Mouse (Mus musculus) frontal cortex, postnatal 10 days (tissue): Measurements from ENCODE around the gene Ofcc1.

Experiments used
- DNase-seq, 2 experiments: peaks; one replicate each; pipeline ENCODE4 v3.0.0; 2022; ENCODE audit warnings: low spot score in 2 of 2, mixed read lengths in 1 of 2

The Ofcc1 gene

DNA sequence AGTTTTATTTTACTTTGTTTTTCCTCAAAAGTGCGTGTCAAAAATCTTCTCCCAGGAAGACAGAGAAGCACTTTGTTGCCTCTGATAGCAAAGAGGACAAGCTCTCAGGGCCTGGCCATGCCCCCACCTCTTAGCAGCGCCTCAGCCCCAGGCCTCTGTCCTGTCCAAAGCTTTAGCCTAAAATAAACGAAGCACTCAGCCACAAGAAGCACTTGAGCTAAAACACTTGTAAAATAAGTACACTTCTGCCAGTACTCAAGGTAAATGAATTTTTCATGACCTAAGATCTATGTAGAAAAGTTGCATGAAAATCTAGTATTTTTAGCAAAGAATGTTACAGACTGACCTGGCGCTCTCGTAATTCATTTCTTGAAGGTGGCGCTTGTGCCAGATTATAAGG lies 117.4 kb downstream of the Ofcc1 start:
- DNase-seq: no peak

DNA sequence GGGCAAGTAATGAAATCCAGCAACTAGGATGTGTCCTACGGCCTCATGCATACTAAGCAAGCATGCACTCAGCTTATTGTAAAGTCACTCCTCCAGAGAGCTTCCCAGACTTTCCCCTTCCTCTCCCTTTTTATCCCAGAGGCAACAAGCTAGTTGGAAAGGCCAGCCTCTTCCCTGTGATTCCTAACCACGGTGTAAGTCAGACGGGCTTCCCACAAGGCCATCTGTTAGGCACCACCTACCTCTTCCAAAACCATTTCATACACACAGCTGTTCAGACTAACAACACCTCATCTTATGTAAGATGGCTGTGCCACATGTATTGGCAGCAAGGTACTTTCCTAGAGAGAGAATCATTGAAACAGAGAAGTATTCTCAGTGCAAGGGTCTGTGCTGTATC lies 124.9 kb downstream of the Ofcc1 start:
- DNase-seq: no peak

DNA sequence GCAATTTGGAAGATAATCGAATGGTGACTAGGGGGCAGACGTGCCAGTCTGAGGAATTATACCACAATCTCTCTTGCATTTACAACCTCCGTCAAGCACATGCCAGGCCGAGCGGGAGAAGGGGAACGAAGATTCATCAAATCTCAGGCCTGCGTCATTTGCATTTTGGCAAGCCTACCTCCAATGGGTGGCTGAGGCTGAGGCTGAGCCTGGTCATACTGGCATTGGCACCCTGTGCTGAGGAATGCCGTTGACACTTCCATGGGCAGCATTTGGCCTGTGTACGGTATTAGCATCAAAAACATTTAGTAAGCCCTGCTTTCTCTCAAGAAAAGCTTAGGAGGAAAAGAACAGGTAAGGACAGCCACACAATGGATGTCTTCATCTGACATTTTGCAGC lies 152.9 kb downstream of the Ofcc1 start:
- no peak for DNase-seq

DNA sequence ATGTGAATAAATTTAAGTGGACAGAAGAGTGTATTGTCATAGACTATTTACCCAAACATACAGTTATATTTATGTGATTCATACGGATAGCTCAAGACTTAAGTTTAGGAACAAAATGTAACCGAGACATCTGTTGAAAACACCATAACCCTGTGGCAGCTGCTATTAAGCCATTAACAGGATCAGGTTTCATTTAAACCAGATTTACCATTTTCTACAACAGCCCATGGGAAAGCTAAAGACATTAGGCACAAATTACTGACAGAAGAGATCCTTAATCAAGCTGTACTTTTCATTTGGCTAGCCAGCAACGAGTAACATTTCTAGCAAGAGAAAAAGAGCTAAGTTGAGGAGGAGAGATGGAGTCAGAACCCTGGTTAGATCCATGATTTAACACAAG lies 179.5 kb downstream of the Ofcc1 start:
- DNase-seq: no peak

DNA sequence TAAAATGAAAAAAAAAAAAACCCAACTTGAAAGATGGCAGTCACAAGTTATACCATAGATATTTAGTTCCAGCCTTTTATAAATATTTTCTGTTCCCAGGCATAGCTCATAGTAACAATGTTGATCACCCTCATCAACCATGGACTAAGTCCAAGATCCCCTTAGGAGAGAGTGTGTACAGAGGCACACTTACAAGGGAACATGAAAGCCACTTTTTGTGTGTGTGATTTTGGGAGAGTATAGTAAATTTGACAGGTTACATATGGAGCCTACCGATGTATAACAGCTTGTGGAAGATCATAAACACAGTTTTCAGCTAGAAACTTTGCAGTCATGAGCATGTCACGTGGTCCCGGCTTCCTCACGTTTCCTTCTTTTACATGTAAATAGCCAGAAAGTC lies 189.5 kb downstream of the Ofcc1 start:
- no peak for DNase-seq

DNA sequence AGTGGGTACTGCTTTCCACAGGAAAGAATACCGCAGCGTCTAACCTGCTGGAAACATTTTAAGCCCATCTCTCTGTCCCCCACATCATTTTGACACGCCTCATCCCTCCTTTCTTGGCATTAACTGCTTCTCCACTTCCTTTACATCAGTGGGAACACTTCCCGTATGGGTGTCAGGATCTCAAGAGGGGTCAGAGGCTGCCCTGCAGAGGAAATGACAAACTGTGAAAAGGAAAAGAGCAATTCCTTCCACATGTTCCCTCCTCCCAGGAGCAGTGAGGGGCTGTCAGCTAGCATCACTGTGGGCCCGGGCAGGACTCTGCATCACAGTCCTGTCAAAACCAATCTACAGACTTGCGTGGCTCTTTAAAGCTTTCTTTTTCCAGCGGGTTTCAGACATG lies 193.4 kb downstream of the Ofcc1 start:
- no peak for DNase-seq

DNA sequence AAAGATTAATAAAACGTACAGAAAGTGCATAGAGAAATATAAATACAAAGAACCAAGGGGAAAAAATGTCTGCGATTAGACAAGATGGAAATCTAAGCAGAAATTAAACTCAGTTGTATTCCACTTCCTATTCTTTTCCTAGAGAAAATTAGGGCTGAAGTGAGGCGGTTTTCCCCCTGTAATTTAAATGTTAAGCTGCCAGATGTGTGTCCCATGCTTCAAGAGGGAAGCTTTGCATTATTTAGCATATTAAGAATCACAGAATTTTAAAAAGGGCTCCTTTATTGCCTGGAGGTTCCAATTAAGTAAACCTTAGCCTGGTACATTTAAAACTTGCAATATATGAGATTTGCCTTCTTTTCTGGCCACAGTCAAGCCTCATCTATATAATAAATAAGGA lies 205.8 kb downstream of the Ofcc1 start:
- no peak for DNase-seq

DNA sequence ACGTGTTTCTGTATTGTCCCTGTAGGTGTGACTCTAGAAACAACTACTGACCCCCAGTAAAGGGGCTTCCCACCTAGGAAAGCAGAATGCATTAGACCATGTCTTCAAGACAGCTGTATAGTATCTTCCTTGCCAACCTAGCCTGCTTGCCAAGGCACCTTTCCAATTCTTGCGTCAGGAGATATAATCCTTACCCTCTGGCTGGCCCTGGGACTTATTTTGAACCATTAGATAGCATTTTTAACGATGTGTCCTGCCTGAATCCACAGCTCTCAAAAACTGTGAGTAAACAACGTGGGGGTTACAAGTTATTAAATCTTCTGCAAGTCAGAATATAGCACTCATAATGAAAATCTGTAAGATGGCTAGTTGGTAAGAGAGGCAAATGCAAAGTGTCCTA lies 221.3 kb downstream of the Ofcc1 start:
- no peak for DNase-seq

DNA sequence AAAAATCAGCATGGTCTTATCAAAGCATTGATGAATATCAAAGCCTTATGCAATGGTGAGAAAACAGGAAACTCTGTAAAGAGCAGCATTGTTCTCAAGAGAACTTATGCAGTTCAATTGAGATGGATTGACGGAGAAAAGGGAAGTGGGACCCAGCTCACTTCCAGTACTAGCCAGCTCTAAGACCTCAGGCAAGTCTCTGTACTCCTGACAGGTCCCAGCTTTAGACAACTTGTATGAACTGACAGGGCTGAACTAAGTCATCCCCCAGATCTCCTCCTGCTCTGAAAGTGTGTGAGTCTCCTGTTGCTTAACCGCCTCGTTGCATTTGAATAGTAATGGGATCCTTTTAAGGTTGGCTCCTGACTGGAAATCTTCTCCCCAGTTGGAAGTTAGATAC lies 225.2 kb downstream of the Ofcc1 start:
- DNase-seq: no peak

DNA sequence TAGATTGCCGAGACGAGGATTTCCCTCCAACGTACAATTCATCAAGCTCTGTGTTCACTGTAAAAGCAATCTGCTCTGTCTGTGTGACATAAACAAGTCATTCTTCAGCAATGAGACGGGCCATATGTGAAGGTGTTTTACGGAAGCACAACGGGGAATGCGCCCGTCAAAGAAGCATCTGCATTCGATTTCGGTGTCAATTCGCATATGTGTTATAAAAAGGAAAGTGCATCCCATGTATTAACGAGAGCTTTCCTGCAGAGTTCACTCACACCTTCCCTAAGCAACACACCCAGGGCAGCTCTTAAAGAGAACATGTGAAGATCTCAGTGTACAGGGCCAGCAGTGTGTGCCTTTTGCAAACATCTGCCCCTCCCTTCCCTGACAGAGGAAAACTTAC lies 225.6 kb downstream of the Ofcc1 start:
- DNase-seq: no peak

DNA sequence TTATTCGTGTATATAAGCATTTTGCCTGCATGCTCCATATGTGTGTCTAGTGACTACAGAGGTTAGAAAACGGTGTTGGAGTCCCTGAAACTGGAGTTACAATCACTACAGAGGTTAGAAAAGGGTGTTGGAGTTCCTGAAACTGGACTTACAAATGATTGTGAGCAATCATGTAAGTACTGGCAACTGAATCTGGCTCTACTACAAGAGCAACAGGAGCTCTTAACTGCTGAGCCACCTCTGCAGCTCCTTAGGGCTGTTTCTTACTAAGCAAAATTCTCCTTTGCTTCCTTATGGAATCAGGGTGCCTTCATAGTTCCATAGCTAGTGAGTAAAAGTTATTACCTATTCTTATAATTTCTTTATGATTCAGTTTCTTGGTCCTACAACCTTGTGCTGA lies 237.4 kb downstream of the Ofcc1 start:
- no peak for DNase-seq

DNA sequence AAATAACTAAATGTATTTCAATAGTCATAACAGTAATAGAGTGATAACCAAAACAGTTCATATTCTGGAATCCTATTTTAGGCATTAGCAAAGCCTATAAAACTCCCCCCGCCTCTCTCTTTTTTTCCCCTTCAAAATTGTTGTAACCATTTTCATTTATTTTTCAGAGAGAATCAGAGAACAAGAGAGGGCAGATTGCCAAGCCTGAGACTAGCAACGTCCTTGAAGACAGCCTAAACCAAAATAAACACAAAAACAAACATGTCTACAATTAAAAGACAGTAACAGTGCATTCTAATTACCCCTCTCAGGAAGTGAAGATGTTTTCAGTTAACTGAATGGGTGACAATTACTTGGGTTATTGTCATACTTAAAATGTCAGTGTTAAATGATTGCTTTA lies 248.9 kb downstream of the Ofcc1 start:
- no peak for DNase-seq

DNA sequence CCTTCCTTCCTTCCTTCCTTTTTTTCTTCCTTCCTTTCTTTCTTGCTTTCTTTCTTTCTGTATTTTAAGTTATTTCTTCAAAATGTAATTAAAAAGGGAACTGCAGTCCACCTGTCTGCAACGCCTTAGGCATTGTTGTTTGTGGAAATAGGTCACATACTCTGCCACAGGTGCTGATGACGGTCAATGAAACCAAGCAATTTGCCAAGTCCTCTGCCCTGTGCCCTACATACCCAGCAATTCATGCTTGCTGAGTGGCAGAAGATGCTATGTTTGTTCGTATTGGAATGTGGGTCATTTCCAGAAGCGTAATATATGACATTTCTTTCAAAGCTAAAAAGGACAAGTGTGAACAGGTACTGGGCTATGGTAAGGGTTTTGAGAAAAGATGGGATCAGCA lies 285.0 kb downstream of the Ofcc1 start:
- DNase-seq: no peak

DNA sequence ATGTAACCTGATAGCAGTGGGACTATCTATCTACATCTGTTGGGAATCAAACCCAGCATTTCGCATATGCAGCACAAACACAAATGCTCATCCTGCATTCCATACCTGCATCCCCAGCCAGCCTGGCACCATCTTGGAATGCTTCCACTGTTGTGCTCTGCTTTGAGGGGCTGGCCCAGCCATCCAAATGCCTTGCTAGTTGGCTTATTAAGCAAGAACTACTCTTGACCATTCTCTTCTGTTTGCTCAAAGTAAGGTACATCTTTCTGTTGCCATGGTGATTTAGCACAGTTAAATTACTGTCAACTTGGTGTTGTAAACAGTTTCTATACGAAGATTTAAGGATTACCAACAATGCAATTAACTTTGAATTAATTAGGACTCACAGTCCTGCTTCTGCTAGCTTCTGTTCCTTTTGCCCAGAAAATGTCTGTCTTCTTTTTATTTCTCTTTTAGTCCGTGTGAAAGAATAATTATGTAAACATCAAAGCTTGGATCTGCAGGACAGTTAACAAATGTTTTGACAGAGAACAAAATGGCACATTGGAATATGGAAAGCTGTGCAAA lies 286.3 kb downstream of the Ofcc1 start:
- DNase-seq: no peak

DNA sequence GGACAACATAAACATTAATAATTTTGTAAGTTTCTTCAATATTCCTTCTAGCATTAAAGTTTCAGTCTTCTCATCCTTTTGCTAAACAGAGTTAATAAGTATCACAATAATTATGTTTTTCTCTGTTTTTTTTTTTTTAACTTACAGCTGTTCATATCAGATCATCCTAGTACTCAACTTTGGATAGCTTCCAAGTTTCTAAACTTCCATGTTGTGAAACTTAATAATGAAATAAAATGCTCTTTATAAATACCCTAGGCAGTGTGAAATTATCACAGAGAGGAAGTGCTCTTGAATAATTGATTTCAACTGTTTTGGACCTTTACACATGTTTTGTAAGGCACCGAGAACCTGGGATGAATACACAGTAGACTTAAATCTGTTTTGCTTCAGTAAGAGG lies 291.2 kb downstream of the Ofcc1 start:
- no peak for DNase-seq

DNA sequence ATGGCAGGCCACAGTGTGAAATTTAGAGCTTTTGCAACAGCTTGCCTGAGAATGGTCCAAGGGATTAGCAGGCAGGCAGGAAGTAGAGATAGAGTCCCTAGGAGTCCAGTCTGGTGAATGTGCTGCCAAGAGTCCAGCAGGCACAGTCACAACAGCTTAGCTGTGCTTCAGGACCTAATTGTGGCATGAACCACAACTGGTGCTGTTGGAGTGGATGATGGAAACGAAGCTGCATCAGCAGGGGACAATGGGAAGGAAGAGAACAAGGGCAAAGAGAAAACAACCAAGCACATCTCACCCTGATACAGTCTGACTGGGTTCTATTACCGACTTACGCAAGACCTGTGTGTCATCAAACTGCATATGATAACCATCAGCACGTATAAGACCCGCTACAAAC lies 300.0 kb downstream of the Ofcc1 start:
- DNase-seq: no peak

DNA sequence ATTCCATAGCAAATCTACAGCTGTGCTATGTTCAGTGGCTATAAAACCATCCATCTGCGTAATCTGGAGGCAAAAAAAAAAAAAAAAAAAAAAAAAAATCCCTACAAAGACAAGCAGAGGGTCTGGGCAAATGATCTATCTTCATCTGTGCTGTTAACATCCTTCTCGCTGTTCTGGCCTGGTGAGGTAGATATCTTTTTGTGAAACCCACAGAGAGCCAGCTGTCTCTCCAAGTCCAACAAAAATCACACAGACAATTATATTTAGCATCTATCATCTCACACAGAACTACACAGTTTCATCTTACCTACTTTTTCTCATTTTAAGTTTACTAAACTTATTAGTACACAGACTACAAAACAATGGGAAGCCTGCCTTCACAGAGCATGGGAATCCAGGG lies 323.4 kb downstream of the Ofcc1 start:
- DNase-seq: no peak

DNA sequence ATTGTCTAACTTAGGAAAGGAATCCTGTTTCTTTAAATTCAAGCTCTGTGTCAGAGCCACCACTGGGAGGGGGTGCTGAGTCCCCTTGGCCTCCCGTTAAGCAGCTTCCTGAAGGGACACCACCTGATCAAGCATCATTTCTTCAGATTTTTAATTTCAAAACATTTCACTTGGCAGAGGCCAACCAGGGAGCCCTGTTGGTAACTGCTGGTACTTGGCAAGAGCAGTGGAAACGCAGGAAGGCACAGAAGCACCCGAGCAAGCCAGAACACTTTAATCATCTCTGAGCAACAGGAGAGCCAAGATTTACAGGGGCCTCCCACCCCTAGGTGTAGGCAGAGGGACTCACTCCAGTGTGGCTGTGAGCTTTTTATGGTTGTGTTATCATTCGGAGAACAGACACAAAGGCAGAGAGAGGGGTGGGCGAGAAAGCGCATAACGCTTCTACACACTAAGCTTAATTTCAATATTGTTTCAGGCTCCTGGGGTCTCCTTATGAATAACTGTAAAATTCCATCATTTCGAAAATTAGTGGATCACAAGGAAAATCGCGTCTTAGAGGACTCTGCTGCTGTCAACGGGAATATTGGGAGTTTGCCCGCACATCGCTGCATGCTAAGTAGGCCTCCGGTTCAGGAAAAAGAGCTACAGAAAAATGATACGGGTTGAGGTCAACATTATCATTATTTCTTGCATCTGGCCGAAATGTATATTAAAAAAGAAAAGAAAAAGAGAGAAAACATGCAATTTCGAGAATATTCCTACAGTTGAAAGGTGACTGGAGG lies 324.1 kb downstream of the Ofcc1 start:
- peak; percentile 11 to 12 for DNase-seq

DNA sequence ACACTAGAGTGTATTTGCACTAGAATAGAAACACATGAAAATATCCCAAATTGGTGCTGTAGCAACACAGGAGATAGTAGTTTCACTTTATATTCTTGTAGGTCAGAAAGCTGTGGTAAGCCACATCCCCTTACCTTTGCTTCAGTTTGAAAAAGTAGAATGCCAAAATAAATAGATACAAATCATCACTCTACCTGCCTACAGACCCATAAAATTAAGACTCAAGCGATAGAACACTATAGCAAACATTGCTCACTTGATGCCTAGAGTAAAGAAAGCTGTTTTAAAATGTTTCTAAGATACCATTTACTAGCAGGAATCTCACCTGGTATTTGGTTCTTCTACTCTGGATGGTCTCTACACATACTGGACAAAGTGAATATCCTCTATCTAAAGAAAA lies 331.8 kb downstream of the Ofcc1 start:
- no peak for DNase-seq

DNA sequence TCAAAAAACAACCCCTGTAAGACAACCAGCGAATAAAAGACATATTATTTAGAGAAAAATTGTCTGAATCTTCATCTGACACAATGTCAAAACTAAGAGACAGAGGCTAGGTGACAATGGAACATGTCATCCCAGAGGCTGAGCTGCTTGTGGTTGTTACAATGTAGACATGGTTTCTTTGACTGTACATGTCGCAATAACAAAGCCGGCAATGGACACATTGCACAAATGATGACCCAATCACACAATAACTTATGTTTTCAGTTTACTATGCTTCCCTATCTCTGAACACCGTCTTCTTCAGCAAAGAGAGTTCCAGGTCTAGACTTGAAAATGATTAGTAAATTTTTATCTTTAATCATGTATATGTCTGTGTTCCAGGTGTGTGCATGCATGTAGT lies 332.4 kb downstream of the Ofcc1 start:
- no peak for DNase-seq

DNA sequence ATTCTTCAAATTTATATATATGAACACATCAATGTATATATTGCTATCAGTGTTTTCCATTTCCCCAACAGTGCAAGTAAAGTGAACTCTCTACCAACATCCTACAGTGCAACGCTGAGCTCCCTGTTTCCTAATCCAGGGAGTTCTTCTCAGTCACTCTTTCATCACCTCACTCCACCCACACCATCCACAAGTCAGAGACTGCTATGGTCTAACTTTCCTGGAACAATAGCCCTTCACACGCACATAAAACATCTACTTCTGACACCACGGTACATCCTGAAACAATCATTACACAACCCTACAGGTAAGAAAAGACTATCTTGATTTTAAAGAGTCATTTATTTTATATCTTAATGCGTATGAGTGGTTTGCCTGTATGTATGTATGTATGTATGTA lies 335.4 kb downstream of the Ofcc1 start:
- no peak for DNase-seq

DNA sequence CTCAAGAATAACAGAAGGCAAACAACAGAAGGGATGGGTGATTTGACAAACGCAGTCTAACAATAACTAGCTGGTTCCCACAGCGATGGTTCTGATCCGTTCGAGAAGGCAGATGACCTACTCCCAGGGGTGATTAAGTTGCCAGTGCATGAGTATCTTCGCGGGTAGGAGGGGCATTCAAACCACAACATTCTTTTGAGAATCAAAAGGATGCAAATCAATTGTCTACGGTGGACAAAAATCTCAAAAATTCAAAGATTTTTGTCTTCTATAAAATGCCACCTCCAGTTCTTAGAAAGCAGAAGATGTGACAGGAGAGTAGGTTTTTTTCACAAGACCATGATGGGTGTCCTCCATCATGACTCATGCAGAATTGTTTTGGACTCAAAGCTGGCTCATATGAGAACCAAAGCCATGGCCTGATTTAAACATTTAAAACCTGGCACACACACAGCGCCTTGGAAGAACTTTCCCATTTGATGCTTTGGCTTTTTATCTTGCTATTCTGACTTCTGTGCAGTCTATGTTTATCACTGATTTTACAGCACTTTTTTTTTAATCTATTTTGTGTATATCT lies 338.0 kb downstream of the Ofcc1 start:
- no peak for DNase-seq

DNA sequence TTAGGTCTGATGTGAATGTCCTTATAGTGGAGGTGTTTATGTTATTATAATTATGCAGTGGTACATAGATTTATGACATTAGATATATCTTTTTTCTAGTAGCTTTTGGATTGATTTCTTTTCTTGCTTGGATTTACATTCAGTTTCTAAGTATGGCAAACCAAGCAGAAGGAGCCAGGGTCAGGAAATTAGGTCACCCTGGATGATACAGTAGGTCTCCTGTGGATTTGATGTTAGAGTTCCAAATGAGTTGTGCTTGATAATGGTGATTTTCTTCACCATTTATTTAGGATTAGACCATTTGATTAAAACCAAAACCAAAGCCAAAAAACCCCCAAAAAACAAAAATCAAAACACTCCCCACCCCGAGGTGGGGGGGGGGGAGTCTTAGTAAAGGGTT lies 338.6 kb downstream of the Ofcc1 start:
- no peak for DNase-seq

DNA sequence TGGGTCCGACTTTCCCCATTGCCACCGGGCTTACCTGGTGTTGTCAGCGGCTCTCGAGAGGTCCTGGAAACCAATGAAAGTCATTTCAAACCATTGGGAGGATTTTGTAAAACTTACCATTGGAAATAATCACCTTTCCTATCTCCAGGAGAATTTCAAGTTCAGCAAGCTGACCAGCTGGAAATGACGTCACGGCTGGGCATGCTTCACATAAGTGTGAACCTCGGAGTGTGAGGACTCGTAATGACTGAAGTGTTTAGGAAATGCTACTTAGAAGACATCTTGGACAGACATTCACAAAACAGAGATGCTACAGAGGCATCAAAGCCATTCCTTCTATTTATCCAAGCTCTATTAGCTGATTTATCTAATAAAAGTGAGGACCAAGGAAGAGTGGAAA lies 361.0 kb downstream of the Ofcc1 start:
- no peak for DNase-seq
